Mouse (Mus musculus) kidney, postnatal 4 days (tissue): ENCODE data around the gene Syn3.

Experiments used
- DNase-seq, 2 experiments: peaks; one replicate each; pipeline ENCODE4 v3.0.0; 2021; ENCODE audit warnings: mixed read lengths in 2 of 2

The Syn3 gene

GRCm38 (mm10) chr10:86367346-86367745 is 131.3 kb downstream of the Syn3 start:
- no peak for DNase-seq

DNA sequence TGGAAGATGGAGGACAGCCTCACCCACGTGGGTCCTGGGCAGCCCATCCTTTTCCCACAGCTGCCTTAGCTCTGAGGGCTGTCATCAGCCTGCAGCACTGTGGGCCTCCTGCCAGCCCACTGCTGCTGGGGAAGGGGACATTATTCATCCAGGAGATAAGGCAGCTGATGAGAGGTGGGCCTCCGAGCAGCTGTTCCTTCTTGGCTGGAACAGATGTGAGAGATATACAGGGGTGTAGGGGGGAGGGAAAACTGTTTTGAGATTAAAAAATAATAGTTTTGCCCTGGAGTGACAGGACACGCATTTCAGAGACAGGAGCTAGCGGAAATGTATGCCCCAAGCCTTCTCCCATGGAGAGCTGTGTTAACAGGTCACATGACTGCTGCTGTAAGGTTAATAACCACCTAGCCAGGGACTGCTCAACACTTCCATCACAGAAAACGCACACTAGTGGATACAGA is 133.0 kb downstream of the Syn3 start:
- peak; percentile 90 to 92 for DNase-seq

GRCm38 (mm10) chr10:86363669-86364309 is 134.9 kb downstream of the Syn3 start:
- DNase-seq, result no peak

DNA sequence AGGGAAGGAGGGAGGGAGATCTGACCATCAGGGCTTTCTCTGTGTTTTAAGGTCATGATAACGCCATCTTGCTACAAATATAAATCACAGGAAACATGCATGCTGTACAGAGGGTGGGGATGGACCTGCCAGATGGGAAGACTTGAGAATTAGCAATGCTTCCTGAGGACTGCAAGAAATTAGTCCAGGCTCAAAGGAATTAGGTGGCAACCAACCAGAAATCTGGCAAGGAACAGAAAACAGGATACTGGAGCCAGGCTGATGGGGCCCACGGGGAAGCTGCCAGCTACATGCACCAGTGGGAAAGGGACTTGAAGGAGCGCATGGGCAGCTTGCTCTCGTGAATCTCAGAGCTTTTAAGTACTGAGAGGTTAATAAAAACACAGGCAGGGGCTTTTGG is 139.0 kb downstream of the Syn3 start:
- peak in 1 of 2 experiments; percentile 38 for DNase-seq

DNA sequence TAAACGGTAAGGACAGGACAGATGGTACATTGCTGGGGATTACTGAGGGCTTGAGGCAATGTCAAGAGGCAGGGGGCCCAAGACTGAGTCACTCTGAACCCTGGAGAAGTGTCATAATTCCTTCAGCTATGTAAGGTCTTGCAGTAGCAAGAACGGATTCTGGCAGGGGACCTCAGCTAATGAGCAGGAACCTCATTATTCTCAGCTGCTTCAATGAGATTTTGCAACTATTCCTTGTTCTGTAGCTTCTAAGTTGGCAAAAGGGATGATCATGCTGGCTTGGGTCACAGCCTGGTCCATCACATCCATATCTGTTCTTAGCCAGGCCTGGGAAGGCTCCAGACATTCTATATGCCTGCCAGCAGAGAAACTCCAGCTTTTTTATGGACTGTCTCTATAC is 139.5 kb downstream of the Syn3 start:
- DNase-seq, result no peak

DNA sequence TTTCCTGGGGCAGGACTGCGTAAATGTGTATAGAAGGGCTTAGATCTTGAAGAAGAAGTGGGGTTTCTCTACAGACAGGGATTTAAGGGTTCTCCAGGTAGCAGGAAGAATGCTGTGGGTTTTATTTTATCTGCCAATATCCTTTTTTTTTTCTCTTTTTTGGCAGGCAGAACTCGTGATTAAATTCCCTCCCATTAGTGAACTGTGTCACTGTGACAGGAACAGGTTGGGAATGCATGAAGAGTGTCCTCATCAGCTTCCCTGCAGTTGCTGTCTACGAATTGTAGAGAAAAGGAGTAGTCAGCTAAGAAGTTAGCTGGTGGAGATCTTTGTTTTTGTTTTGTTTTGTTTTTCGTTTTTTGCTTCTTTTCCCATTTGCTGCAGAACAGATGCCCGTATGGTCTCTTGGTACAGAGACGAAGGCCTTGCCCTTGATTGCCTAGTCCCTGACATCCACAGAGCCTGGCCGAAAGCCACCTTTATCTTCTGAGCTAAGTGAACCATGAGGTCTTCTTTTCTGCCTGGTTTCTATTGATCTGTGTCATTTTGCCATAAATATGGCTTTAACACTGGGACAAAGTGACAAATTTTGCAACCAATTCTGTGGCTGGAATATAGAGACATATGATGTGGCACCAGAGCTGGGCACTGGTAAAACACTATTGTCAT is 140.3 kb downstream of the Syn3 start:
- no peak for DNase-seq

GRCm38 (mm10) chr10:86356819-86357563 is 141.7 kb downstream of the Syn3 start:
- peak; percentile 65 to 73 for DNase-seq

DNA sequence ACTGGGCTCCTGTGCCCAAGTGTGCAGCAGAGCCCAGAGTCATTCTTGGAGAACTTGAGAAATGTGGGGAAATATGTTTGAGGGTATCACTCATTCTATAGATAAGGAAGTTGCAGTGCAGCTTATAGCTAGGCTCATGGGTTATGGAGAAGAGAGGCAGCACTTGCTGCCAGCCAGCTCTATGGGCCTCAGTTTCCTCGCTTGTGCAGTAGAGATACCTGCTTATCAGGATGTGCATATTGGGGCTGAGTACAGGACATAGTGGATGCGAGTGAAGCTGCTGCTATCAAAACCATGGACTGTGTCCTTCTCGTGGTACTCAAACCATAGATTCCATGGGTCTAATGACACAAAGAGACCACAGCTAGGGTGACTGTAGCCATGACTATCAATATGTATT is 146.2 kb downstream of the Syn3 start:
- no peak for DNase-seq

- DNase-seq, result no peak
These were observed 147.4 kb downstream of the Syn3 start for GRCm38 (mm10) chr10:86351287-86351686.

DNA sequence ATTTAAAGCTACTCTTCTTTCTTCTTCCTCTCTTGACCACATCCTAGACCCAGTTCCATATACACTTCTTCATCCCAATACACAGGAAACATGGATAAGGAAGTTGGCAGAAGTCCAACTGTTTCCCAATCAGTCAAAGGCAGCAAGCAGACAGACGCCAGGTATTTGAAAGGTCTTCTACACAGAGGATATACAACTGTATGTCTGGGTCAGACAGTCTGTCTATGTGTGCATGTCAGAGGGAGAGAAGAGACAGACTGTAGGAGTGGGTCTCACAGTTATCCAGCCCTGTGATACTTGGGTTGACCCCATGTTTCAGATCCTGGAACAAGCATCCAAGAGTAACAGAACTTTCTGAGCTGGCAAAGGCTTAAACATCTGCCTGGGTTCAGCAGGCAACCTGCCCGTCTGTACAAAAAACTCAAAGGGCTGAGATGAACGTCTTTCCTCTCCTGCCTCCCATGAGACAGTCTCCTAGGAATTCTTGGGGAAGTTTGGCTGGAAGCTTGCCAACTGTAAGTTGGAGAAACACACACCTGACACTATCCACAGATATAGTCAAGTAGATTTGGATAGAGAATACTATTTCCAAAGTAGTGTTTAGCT is 152.4 kb downstream of the Syn3 start:
- no peak for DNase-seq

DNA sequence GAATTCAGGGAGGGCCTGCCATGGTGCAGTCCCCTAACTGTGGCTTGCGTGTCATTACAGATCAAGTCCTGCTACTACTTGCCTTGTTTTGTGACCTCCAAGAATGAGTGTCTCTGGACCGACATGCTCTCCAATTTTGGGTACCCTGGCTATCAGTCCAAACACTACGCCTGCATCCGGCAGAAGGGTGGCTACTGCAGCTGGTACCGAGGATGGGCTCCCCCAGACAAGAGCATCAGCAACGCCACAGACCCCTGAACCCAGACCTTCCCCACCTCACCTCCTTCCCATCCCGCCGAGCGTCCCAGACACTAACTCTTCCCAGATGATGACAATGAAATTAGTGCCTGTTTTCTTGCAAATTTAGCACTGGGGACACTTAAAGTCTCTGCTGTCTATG is 153.1 kb downstream of the Syn3 start:
- no peak for DNase-seq

DNA sequence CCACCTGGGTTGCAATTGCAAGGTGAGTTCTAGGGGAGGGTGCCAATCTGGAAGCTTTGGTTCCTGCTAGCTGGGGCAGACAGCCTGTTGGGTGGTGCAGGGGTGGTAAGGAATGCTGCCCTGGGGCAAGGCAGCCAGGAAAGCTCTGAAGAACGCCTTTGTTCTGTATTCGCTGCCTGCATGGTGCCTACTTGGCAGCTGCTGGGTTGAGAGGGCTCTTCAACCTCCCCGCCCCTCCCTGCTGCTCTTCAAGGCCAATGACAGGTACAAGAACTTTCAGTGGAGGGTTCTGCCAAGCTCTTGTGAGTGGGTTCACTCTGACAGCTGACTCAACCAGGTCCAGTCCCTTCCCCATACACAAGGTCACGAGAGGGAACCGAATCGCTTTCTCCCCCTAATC is 154.0 kb downstream of the Syn3 start:
- DNase-seq, result no peak

GRCm38 (mm10) chr10:86343931-86344330 is 154.8 kb downstream of the Syn3 start:
- DNase-seq, result no peak

DNA sequence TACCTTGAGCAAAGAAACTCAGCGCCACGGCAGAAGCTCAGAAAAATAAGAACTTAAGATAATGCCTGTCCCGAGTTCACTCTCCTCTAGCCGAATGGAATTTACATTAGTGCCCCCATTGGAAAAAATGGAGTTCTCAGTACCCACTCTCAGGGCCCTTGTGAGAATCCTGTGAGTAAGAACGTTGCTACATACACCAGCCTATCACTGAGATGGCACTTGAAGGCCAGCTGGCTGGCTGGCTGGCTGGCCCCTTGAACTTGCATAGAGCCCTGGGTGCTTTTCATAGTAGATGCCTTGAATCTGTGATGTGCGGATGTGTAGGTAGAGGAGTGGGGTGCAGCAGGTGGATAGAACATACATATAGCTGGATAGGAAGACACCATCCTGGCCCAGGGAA is 155.3 kb downstream of the Syn3 start:
- DNase-seq, result no peak

DNA sequence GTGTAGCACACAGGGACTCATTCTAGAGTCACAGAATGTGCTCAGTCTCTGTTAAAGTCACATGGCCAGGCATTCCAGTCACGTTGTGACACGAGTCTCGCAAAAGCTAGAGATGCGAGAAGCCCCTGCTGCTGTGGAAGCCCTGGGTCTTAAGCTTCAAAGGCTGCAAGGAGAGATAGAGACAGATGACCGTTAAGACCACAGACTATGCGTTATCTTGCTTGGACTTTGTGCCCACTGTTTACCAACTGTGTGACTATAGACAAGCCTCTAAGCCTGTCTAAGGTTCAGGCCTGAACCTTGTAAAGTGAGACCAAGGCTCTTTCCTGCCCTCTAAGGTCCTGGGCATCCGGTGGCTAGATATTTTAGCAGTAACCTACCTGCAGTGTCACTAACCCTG is 156.0 kb downstream of the Syn3 start:
- DNase-seq, result no peak

- no peak for DNase-seq
These were observed 156.5 kb downstream of the Syn3 start for GRCm38 (mm10) chr10:86342151-86342550.

- peak; percentile 63 to 73 for DNase-seq
These were observed 157.1 kb downstream of the Syn3 start for GRCm38 (mm10) chr10:86341589-86341988.

- no peak for DNase-seq
These were observed 157.6 kb downstream of the Syn3 start for GRCm38 (mm10) chr10:86340991-86341527.

DNA sequence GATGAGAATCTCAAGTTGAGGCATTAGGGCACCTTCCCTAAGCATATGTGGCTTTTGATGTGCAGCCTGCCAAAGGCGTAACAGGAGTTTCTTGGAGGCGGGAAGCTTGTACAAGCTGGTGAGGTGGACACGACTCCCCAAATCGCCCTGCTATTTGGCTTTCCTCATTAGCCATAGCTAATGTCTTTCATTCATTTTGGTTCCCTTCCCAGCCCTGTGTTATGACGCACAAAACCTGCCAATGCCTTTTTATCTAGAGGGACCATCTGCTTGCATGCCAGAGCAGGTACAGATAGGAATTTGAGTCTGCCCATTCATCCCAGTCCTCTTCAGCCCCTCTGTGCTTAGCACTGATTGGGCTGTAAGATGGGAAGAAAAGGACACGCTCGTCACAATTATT is 158.3 kb downstream of the Syn3 start:
- DNase-seq, result no peak

DNA sequence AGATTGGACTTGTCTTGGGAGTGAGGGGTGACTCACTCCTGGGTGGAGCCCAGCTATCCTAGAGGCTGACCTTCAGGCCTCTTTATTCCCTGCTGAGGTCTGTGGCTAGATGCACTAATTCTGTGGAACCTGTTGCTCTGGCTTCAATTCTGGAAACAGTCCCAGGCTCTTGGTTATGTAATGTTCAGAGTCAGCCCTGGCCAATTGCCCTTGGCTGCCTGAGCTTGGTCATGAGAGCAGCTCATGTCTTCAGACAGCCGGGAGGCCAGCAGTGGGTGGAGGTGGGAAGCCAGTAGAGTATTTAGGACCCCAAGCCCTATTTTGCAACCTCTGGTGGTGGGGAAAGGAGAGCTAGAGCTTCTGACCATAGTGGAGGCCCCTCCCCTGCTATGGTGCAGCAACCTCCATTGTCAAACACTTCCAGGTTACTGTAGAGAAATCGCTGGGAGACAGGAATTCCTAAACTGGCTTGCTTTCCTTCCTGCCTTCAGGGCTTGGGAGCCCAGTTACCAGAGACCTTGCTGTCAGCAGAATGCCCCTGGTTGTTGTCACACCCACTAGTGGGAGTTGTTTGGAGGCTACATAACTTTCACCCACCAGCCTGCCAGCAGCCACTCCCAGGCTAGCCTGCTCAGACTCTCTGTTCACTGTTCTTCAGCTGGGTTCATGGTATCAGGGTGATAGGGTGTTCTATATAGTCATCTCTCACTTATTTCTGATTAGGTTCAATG is 158.9 kb downstream of the Syn3 start:
- peak; percentile 73 to 79 for DNase-seq

GRCm38 (mm10) chr10:86339121-86339520 is 159.6 kb downstream of the Syn3 start:
- DNase-seq, result no peak

DNA sequence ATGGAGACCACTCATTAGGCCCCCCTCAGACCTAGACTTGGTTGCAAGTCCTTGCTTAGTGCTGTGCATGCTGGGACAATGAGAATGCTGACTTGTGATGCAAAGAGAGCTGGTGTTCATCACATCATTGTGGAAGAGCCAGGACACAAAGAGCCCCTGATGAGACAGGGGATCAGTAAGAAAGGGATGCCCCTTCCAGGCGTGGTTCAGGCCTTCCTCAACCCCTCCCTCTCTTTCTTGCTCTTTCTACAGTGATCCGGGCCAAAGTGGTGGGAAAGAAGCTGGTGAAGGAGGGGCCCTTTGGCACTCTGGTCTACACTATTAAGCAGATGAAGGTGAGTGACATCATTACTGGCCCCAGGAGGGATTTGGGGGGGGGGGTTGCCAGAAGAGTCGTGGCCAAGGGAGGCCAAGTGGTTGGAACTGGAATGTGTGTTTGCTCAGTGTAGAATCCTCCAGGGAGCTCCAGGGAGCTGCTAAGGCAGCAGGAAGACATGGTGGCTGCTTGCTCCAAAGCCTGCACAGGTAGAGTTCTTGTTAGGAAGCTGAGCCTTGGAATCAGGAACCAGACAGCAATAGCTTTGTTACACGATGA is 160.5 kb downstream of the Syn3 start:
- no peak for DNase-seq
